Mouse (Mus musculus) midbrain, embryonic 12.5 days (tissue): Measurements from ENCODE around the gene Bmp4. TPM values are rescaled to one million over a fixed set of nuclear protein-coding genes. Genes with fewer than 3 reads are reported as not detected.
A peak's percentile ranks its signal among the peaks of the same experiment; 100 is the strongest.

ENCODE experiments used
- ATAC-seq: fragments of 200-750 bp; cut with Nextera tagmentation; 2 replicates; pipeline ENCODE4 v1.8.0; 2017; ENCODE audit warnings: low read depth, moderate TSS enrichment, moderate library complexity; ENCODE audit not compliant: low FRiP score
- H3K27ac ChIP-seq: fragments of 300-500 bp; sonication (generic); replicated peaks from 2 replicates; pipeline ENCODE4 v1.5.1; 2016; ENCODE audit warnings: mild to moderate bottlenecking
- H3K27me3 ChIP-seq: fragments of 300-500 bp; sonication (generic); 2 replicates; pipeline ENCODE4 v1.6.1; 2016; ENCODE audit warnings: mild to moderate bottlenecking
- H3K36me3 ChIP-seq: fragments of 300-500 bp; sonication (generic); 2 replicates; pipeline ENCODE4 v1.6.1; 2016
- H3K4me1 ChIP-seq: fragments of 300-500 bp; sonication (generic); 2 replicates; pipeline ENCODE4 v1.6.1; 2016
- H3K4me2 ChIP-seq: fragments of 300-500 bp; sonication (generic); replicated peaks from 2 replicates; pipeline ENCODE4 v1.6.1; 2016; ENCODE audit warnings: mild to moderate bottlenecking, moderate library complexity
- H3K4me3 ChIP-seq: fragments of 300-500 bp; sonication (generic); 2 replicates; pipeline ENCODE4 v1.5.1; 2016; ENCODE audit warnings: mild to moderate bottlenecking
- H3K9ac ChIP-seq: fragments of 300-500 bp; sonication (generic); replicated peaks from 2 replicates; pipeline ENCODE4 v1.6.1; 2016; ENCODE audit warnings: mild to moderate bottlenecking, moderate library complexity
- H3K9me3 ChIP-seq: fragments of 300-500 bp; sonication (generic); 2 replicates; pipeline ENCODE4 v1.6.1; 2016; ENCODE audit warnings: mild to moderate bottlenecking
- WGBS: fragments of 180-500 bp; shearing (Covaris S2); methylation state at CpG from one replicate; pipeline ENCODE4 v1.1.7; 2016; 5-methylcytosine and 5-hydroxymethylcytosine counted together
- polyA plus RNA-seq: library from polyadenylated mRNA; unstranded; fragments of >200 nt; fragmentation: Nextera tagmentation; extraction: Ambion mirVana; gene quantifications from 2 replicates; pipeline ENCODE4 v1.2.1, GENCODE M21; 2016

The Bmp4 gene
- polyA plus RNA-seq, 1 experiment from 2014 or later: 9.0 TPM

DNA sequence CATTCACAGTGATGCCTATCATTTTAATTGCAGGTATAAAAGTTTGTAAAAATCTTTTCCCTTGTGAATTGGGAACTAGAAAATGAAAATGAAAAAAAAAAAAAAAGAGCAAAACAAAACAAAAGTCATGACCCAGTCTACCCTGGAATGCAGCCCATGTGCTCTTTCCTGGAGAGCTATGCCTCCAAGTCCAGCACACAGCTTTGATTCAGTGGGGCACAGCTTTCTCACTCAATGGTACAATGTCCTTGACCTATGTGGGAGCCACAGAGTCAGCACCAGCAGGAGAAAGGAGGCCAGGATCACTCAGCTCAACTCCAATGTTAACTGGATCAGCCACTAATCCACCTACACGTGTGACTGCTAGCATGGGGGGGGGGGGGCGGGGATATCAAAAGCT is 9.5 kb upstream of the Bmp4 start:
- H3K27ac ChIP-seq: no peak overlapping the region
- WGBS: 64% methylated on average over 2 of the region's 2 CpGs

DNA sequence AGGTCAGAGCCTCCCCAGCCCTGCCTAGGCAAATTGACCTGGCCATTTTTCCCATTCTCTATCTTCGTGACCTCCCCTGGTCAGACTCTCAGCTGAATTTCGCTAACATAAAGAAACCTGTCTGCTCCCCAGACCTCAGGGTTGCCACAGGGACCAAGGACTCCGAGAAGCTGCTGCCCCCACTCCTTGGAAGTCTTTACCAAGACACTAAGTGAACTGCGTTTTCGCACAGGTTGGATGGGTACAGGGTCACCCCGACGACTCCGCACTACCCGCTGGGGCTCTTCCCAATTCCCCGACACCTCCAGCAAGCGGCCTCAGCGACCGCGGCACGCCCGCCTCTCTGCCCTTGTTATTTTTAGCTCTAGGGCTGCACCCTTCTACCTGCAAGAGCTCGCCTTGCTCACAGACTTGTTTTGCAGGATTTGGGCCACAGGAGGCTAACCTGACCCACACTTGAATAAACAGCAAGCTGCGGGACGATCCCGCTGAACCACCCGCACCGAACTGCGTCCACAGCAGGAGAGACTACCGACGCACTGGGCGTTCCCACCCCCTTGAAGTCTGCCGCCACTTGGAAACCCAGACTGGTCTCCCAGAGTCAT is 7.7 kb upstream of the Bmp4 start:
- H3K9me3 ChIP-seq: no peaks in the 10 kb centered on the region
- no peak overlapping the region for H3K9ac ChIP-seq
- H3K36me3 ChIP-seq: no peaks in the 10 kb centered on the region
- H3K4me3 ChIP-seq: peak overlapping the region; percentile 31
- peaks cover 42% of the 10 kb centered on the region for H3K27me3 ChIP-seq
- peak overlapping the region; percentile 47 for H3K4me2 ChIP-seq
- ATAC-seq: no peak
- WGBS: 3% methylated on average over 27 of the region's 27 CpGs
- no peak overlapping the region for H3K27ac ChIP-seq
- peaks cover 9% of the 10 kb centered on the region for H3K4me1 ChIP-seq

More for the DNA sequence above, 9.5 kb upstream of the Bmp4 start:
- Histone ChIP-seq H3K9me3 (no peaks in the 10 kb centered on the region), H3K4me1 (peaks cover 9% of the 10 kb centered on the region), H3K36me3 (no peaks in the 10 kb centered on the region), H3K9ac (no peak overlapping the region), H3K4me2 (no peak overlapping the region), H3K27me3 (peaks cover 39% of the 10 kb centered on the region), H3K4me3 (no peak overlapping the region)
- ATAC-seq: no peak

DNA sequence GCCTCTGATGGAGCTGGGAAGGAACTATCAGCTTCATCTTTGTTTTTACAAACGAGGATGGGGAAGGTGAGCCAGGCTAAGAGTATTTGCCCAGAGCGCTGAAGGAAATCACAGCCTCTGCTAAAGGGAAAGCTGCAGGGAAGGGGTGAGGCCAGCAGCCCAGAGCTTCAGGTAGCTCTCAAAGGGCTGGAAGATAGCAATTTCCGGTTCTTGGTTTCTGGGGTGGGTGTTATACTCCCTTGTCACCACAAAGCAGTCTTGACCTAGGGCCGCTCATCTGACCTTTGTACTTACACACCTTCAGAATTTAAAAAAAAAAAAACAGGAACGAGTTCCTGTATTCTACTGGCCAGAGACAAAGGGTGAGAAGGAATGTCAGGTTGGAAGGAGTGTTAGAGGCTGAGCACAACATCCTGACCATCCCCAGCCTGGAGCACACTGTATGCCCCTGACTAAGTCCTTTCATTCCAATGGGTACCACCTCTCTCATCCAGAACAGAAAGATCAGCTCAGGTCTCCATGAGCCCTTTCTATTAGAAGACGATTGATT is 1.2 kb upstream of the Bmp4 start:
- H3K4me2 ChIP-seq: no peak overlapping the region
- WGBS: 61% methylated on average over 6 of the region's 6 CpGs
- ATAC-seq: no peak
- H3K36me3 ChIP-seq: no peaks in the 10 kb centered on the region
- no peak overlapping the region for H3K9ac ChIP-seq
- H3K4me3 ChIP-seq: no peak overlapping the region
- peaks cover 26% of the 10 kb centered on the region for H3K4me1 ChIP-seq
- H3K27me3 ChIP-seq: peaks cover 73% of the 10 kb centered on the region
- no peaks in the 10 kb centered on the region for H3K9me3 ChIP-seq
- H3K27ac ChIP-seq: no peak overlapping the region

GRCm38 (mm10) chr14:46389438-46390248 is 826 bp downstream of the Bmp4 start:
- H3K27me3 ChIP-seq: peaks cover 84% of the 10 kb centered on the region
- WGBS: 6% methylated on average over 24 of the region's 24 CpGs
- no peaks in the 10 kb centered on the region for H3K9me3 ChIP-seq
- no peak for ATAC-seq
- peak overlapping the region; percentile 50 for H3K4me2 ChIP-seq
- H3K4me3 ChIP-seq: peak overlapping the region; percentile 34
- H3K36me3 ChIP-seq: no peaks in the 10 kb centered on the region
- no peak overlapping the region for H3K9ac ChIP-seq
- no peak overlapping the region for H3K27ac ChIP-seq
- peaks cover 41% of the 10 kb centered on the region for H3K4me1 ChIP-seq

DNA sequence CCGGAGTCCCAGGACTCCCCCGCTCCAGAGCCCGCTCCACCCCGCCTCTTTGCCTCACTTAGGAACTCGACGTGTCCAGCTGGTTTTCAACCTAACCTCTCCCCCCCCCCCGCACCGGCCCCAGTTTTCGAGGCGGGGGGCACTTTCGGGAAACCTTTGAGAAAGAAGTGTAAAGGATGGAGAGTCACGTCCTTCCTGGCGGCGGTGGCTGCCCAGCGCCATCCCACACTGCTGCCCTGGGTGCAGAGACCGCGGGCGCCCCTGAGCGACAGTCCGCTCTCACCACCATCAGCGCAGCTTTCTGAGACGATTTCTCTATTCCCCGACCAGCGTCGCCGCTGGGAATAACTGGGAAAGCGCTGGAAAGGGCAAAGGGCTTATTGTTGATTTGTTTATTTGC is 1.8 kb downstream of the Bmp4 start:
- peaks cover 90% of the 10 kb centered on the region for H3K27me3 ChIP-seq
- no peak for ATAC-seq
- WGBS: 1% methylated on average over 24 of the region's 27 CpGs
- no peaks in the 10 kb centered on the region for H3K36me3 ChIP-seq
- H3K4me3 ChIP-seq: peak overlapping the region; percentile 51
- H3K4me2 ChIP-seq: peak overlapping the region; percentile 82
- no peak overlapping the region for H3K9ac ChIP-seq
- no peaks in the 10 kb centered on the region for H3K9me3 ChIP-seq
- H3K27ac ChIP-seq: no peak overlapping the region
- peaks cover 41% of the 10 kb centered on the region for H3K4me1 ChIP-seq

- Histone ChIP-seq H3K27me3 (peaks cover 92% of the 10 kb centered on the region), H3K4me1 (peaks cover 41% of the 10 kb centered on the region), H3K9ac (0 out of 2 replicates have a peak overlapping the region, but pooled peaks have one; percentile 11), H3K4me3 (peak overlapping the region; percentile 51), H3K36me3 (no peaks in the 10 kb centered on the region), H3K9me3 (no peaks in the 10 kb centered on the region), H3K27ac (no peak overlapping the region), H3K4me2 (peak overlapping the region; percentile 82)
- WGBS: under 1% methylated on average over 41 of the region's 41 CpGs
- ATAC-seq: peak; percentile 24
Observed at GRCm38 (mm10) chr14:46387821-46388481, 2.5 kb downstream of the Bmp4 start.

GRCm38 (mm10) chr14:46387357-46387671 is 3.2 kb downstream of the Bmp4 start:
- peaks cover 41% of the 10 kb centered on the region for H3K4me1 ChIP-seq
- whole genome bisulfite sequencing: under 1% methylated on average over 27 of the region's 27 CpGs
- H3K36me3 ChIP-seq: no peaks in the 10 kb centered on the region
- peaks cover 92% of the 10 kb centered on the region for H3K27me3 ChIP-seq
- no peaks in the 10 kb centered on the region for H3K9me3 ChIP-seq
- peak overlapping the region; percentile 82 for H3K4me2 ChIP-seq
- H3K9ac ChIP-seq: 0 out of 2 replicates have a peak overlapping the region, but pooled peaks have one; percentile 11
- peak; percentile 86 for ATAC-seq
- H3K4me3 ChIP-seq: peak overlapping the region; percentile 51
- no peak overlapping the region for H3K27ac ChIP-seq

- under 1% methylated on average over 28 of the region's 28 CpGs for WGBS
- Histone ChIP-seq H3K4me2 (peak overlapping the region; percentile 82), H3K36me3 (no peaks in the 10 kb centered on the region), H3K4me3 (peak overlapping the region; percentile 51), H3K4me1 (peaks cover 41% of the 10 kb centered on the region), H3K9me3 (no peaks in the 10 kb centered on the region), H3K27ac (no peak overlapping the region), H3K27me3 (peaks cover 93% of the 10 kb centered on the region), H3K9ac (no peak overlapping the region; the same call in 1 of the 2 replicates)
- peak; percentile 7; the same call in 1 of the 2 replicates for ATAC-seq
Observed at GRCm38 (mm10) chr14:46386478-46387356, 3.8 kb downstream of the Bmp4 start.

DNA sequence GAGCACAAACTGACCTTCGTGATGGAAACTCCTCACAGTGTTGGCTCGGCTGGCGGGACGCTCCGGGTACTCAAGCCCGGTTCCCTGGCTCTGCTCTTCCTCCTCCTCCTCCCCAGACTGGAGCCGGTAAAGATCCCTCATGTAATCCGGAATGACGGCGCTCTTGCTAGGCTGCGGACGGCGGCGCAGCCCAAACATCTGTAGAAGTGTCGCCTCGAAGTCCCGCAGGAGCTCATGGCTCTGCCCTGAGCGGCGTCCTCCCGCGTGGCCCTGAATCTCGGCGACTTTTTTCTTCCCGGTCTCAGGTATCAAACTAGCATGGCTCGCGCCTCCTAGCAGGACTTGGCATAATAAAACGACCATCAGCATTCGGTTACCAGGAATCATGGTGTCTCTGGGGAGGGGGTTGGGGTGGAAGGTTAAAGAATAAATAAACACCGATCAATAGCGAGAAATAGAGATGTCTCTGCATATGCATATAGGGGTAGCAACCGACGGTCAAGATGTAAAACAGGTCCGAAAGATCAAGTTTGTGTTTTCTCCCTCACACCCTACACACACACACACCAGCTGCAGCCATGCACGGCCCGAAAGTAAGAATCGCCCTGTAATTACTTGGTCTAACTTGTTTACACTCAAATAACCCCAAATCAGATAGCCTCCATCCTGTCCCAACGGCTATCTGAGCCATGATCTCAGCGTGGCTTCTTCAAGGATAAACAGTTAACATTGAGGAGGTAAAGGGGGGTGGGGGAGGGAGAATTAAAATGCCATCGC is 4.6 kb downstream of the Bmp4 start:
- H3K9me3 ChIP-seq: no peaks in the 10 kb centered on the region
- under 1% methylated on average over 39 of the region's 39 CpGs for WGBS
- peaks cover 41% of the 10 kb centered on the region for H3K4me1 ChIP-seq
- H3K27me3 ChIP-seq: peaks cover 93% of the 10 kb centered on the region
- no peak for ATAC-seq
- H3K27ac ChIP-seq: no peak overlapping the region
- no peak overlapping the region for H3K9ac ChIP-seq
- H3K4me2 ChIP-seq: peak overlapping the region; percentile 82
- H3K4me3 ChIP-seq: peak overlapping the region; percentile 51
- no peaks in the 10 kb centered on the region for H3K36me3 ChIP-seq

GRCm38 (mm10) chr14:46384946-46385691 is 5.3 kb downstream of the Bmp4 start:
- WGBS: 11% methylated on average over 14 of the region's 14 CpGs
- peak overlapping the region; percentile 51 for H3K4me3 ChIP-seq
- H3K36me3 ChIP-seq: no peaks in the 10 kb centered on the region
- H3K4me1 ChIP-seq: peaks cover 44% of the 10 kb centered on the region
- H3K9me3 ChIP-seq: no peaks in the 10 kb centered on the region
- no peak overlapping the region for H3K9ac ChIP-seq
- H3K27ac ChIP-seq: no peak overlapping the region
- H3K27me3 ChIP-seq: peaks cover 93% of the 10 kb centered on the region
- peak overlapping the region; percentile 82 for H3K4me2 ChIP-seq
- ATAC-seq: no peak
